ENCODE assay signal across 10 mouse cellular contexts in the genomic region with DNA sequence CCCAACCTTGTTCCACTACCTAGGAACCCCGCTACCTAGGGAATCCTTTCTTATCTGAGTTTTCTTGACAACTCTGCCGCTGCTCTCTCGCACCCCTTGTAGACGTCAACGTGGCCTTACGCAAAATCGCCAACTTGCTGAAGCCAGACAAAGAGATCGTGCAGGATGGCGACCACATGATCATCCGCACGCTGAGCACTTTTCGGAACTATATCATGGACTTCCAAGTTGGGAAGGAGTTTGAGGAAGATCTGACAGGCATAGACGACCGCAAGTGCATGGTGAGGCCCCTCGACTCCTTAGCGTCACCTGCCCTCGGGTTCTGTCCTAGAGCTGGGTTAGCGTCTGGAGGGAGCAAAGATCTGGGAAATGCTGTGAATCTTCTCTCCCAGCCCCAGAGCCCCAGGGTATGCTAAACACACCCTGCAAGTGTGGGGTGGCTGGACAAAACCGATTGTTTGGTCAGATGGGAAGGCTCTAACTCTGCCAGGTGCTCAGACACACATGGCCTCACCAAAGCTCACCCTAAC. TPM values are rescaled to one million over a fixed set of nuclear protein-coding genes. Genes with fewer than 3 reads are reported as not detected.
DNase-seq lines count a peak whose midpoint lies in the region; ATAC-seq and TF ChIP-seq lines count a peak whose summit lies in the region.
"Had no signal": no experiment of that assay in that cellular context is flagged by ENCODE, and none has a peak within 500 bp of the region (broad histone marks: within the 10 kb centered on the region; RNA-seq: fewer than 3 reads in every experiment).

No protein-coding gene starts in this region.

- H3K9me3 ChIP-seq in hindbrain, embryonic 11.5 days (ENCODE audit: control insufficient read depth, low read length) = no peaks in the 10 kb centered on the region
- no peaks in the 10 kb centered on the region for H3K9me3 ChIP-seq in midbrain, embryonic 10.5 days (replicated peaks)

- H3K4me1 ChIP-seq in hindbrain, embryonic 11.5 days (replicated peaks; ENCODE audit: control insufficient read depth, insufficient read depth, low read length) = peaks cover 12% of the 10 kb centered on the region
- peaks cover 63% of the 10 kb centered on the region for H3K4me1 ChIP-seq in midbrain, embryonic 10.5 days

- intact Hi-C loops in gastrocnemius, adult 2 months (cut with DNase I) = no loop called here
- intact Hi-C loops in gastrocnemius, postnatal 14 days (cut with DNase I; ENCODE audit: low total_unique reads) = no loop called here

- TF ChIP-seq CTCF in gastrocnemius, adult 2 months (IDR thresholded peaks at IDR 0.05) = no peak

- H3K36me3 ChIP-seq in hindbrain, embryonic 11.5 days (ENCODE audit: control insufficient read depth, insufficient read depth, low read length) = no peaks in the 10 kb centered on the region
- no peaks in the 10 kb centered on the region for H3K36me3 ChIP-seq in midbrain, embryonic 10.5 days

- WGBS in hindbrain, embryonic 11.5 days = 8% methylated on average over 19 of the region's 19 CpGs
- WGBS in midbrain, embryonic 10.5 days = 6% methylated on average over 19 of the region's 19 CpGs

- DNase-seq in gastrocnemius, adult 2 months = no peak
- no peak for DNase-seq in gastrocnemius, postnatal 14 days
- peak; percentile 25 for DNase-seq in ES-CJ7 (ENCODE audit: low read depth, low spot score)
- peak; percentile 39 for DNase-seq in hindbrain, embryonic 11.5 days (ENCODE audit: low spot score)
- peak; percentile 33 for DNase-seq in midbrain, embryonic 10.5 days (ENCODE audit: low spot score)
- DNase-seq in layer of hippocampus, adult 11-12 months (ENCODE audit: low spot score) = no peak
- no peak for DNase-seq in adrenal gland, postnatal 14 days
- DNase-seq: cerebellum, adult 18-20 months had no signal

- peak overlapping the region; percentile 66 for H3K27ac ChIP-seq in gastrocnemius, adult 2 months
- H3K27ac ChIP-seq in hindbrain, embryonic 11.5 days (ENCODE audit: low read depth, low read length) = no peak overlapping the region
- peak overlapping the region; percentile 80 for H3K27ac ChIP-seq in midbrain, embryonic 10.5 days (replicated peaks)

- peak overlapping the region; percentile 67 for H3K4me2 ChIP-seq in hindbrain, embryonic 11.5 days (replicated peaks; ENCODE audit: low read depth, low read length)

- peaks cover 8% of the 10 kb centered on the region; the same call in 1 of the 2 replicates for H3K27me3 ChIP-seq in hindbrain, embryonic 11.5 days (ENCODE audit: control insufficient read depth, insufficient read depth, low read length)
- peaks cover 82% of the 10 kb centered on the region for H3K27me3 ChIP-seq in midbrain, embryonic 10.5 days (ENCODE audit: low read depth, poor library complexity, severe bottlenecking)

- ATAC-seq in hindbrain, embryonic 11.5 days (ENCODE audit: low FRiP score) = no peak
- ATAC-seq in cerebellum, adult (ENCODE audit: insufficient number of reproducible peaks, low FRiP score, low TSS enrichment) = no peak

- H3K9ac ChIP-seq in hindbrain, embryonic 11.5 days (ENCODE audit: low read depth, low read length) = peak overlapping the region; percentile 61; the same call in 1 of the 2 replicates

- H3K4me3 ChIP-seq in gastrocnemius, adult 2 months = peak overlapping the region; percentile 70
- H3K4me3 ChIP-seq in hindbrain, embryonic 11.5 days (ENCODE audit: low read depth, low read length) = peak overlapping the region; percentile 44
- peak overlapping the region; percentile 66 for H3K4me3 ChIP-seq in midbrain, embryonic 10.5 days
- H3K4me3 ChIP-seq: myocyte had no signal

RNA-seq across cellular contexts. Expression of gene Rbp1, which starts 2.7 kb away (rescaled TPM):
- total RNA-seq in gastrocnemius, adult 2 months (2021) = 1 to 10 TPM; 1.3 to 2.7 TPM
- total RNA-seq in gastrocnemius, postnatal 14 days (2021) = 1 to 10 TPM; 2.3 to 4.0 TPM
- 48.7 and 57.8 TPM in 2 replicates for polyA plus RNA-seq in hindbrain, embryonic 11.5 days (2014; fragmentation: Nextera tagmentation; extraction: Ambion mirVana)
- 25.5 and 29.8 TPM in 2 replicates for polyA plus RNA-seq in midbrain, embryonic 10.5 days (2016; fragmentation: Nextera tagmentation; extraction: Ambion mirVana)
- total RNA-seq in adrenal gland, postnatal 14 days (2021) = 8.8 and 11.2 TPM in 2 replicates

Comparison
In these comparisons a context has a peak if more than half of its experiments do, and no peak if none do; other contexts are left out.
1. DNase-seq: peak in ES-CJ7 (single experiment), hindbrain, embryonic 11.5 days (single experiment) and midbrain, embryonic 10.5 days (single experiment); none in gastrocnemius, adult 2 months (single experiment), gastrocnemius, postnatal 14 days (single experiment), layer of hippocampus, adult 11-12 months (single experiment) and adrenal gland, postnatal 14 days (single experiment).
2. Peak in every context shown above with its lines, with median percentiles within 50 percentile points of each other: H3K4me3 ChIP-seq.